Mouse (Mus musculus): ENCODE measurements around the gene Usp12.

Usp12 gene

GRCm38 (mm10) chr5:146709361-146709760 lies 85.4 kb downstream of the Usp12 start:
- H3K9me3 ChIP-seq (ENCODE audit: low read length) = peaks cover 12% of the 10 kb centered on the region
- H3K4me3 ChIP-seq (replicated peaks; ENCODE audit: low read length) = peak overlapping the region; percentile 48
- H3K27me3 ChIP-seq (ENCODE audit: insufficient read depth, low read length) = peaks cover 58% of the 10 kb centered on the region
- no peaks in the 10 kb centered on the region for H3K36me3 ChIP-seq (ENCODE audit: insufficient read depth, low read length)
- no peak for TF ChIP-seq POU5F1 (IDR thresholded peaks at IDR 0.05; ENCODE audit: borderline replicate concordance, low read length)
- TF ChIP-seq CTCF (conservative IDR thresholded peaks at IDR 0.05; ENCODE audit: low read length) = no peak
- TF ChIP-seq NANOG (IDR thresholded peaks at IDR 0.05; ENCODE audit: borderline replicate concordance, low read length) = no peak
- peaks cover 58% of the 10 kb centered on the region for H3K4me1 ChIP-seq (replicated peaks; ENCODE audit: low read depth, low read length)

- TF ChIP-seq CTCF (conservative IDR thresholded peaks at IDR 0.05; ENCODE audit: low read length) = peak; percentile 61
- no peak for TF ChIP-seq NANOG (IDR thresholded peaks at IDR 0.05; ENCODE audit: borderline replicate concordance, low read length)
- Histone ChIP-seq H3K36me3 (ENCODE audit: insufficient read depth, low read length) (no peaks in the 10 kb centered on the region), H3K27me3 (ENCODE audit: insufficient read depth, low read length) (peaks cover 33% of the 10 kb centered on the region), H3K4me3 (replicated peaks; ENCODE audit: low read length) (no peak overlapping the region), H3K4me1 (replicated peaks; ENCODE audit: low read depth, low read length) (peaks cover 35% of the 10 kb centered on the region), H3K9me3 (ENCODE audit: low read length) (no peaks in the 10 kb centered on the region)
Observed at GRCm38 (mm10) chr5:146705815-146706408, 88.9 kb downstream of the Usp12 start.

GRCm38 (mm10) chr5:146705411-146705810 lies 89.4 kb downstream of the Usp12 start:
- TF ChIP-seq NANOG (IDR thresholded peaks at IDR 0.05; ENCODE audit: borderline replicate concordance, low read length) = no peak
- TF ChIP-seq CTCF (conservative IDR thresholded peaks at IDR 0.05; ENCODE audit: low read length) = no peak
- TF ChIP-seq POU5F1 (IDR thresholded peaks at IDR 0.05; ENCODE audit: borderline replicate concordance, low read length) = no peak
- H3K4me1 ChIP-seq (replicated peaks; ENCODE audit: low read depth, low read length) = peaks cover 37% of the 10 kb centered on the region
- H3K27me3 ChIP-seq (ENCODE audit: insufficient read depth, low read length) = peaks cover 28% of the 10 kb centered on the region
- no peaks in the 10 kb centered on the region for H3K9me3 ChIP-seq (ENCODE audit: low read length)
- H3K4me3 ChIP-seq (replicated peaks; ENCODE audit: low read length) = no peak overlapping the region
- H3K36me3 ChIP-seq (ENCODE audit: insufficient read depth, low read length) = no peaks in the 10 kb centered on the region

- no peak for TF ChIP-seq NANOG (IDR thresholded peaks at IDR 0.05; ENCODE audit: borderline replicate concordance, low read length)
- TF ChIP-seq CTCF (conservative IDR thresholded peaks at IDR 0.05; ENCODE audit: low read length) = peak; percentile 86
- no peaks in the 10 kb centered on the region for H3K9me3 ChIP-seq (ENCODE audit: low read length)
Observed at GRCm38 (mm10) chr5:146704241-146704640, 90.6 kb downstream of the Usp12 start.

GRCm38 (mm10) chr5:146703710-146704121 lies 91.1 kb downstream of the Usp12 start:
- H3K36me3 ChIP-seq (ENCODE audit: insufficient read depth, low read length) = no peaks in the 10 kb centered on the region
- H3K27me3 ChIP-seq (ENCODE audit: insufficient read depth, low read length) = peaks cover 13% of the 10 kb centered on the region; the same call in 1 of the 2 replicates
- no peak for TF ChIP-seq POU5F1 (IDR thresholded peaks at IDR 0.05; ENCODE audit: borderline replicate concordance, low read length)
- no peak for TF ChIP-seq NANOG (IDR thresholded peaks at IDR 0.05; ENCODE audit: borderline replicate concordance, low read length)
- TF ChIP-seq CTCF (conservative IDR thresholded peaks at IDR 0.05; ENCODE audit: low read length) = no peak

More at GRCm38 (mm10) chr5:146704241-146704640, 90.6 kb downstream of the Usp12 start:
- H3K4me1 ChIP-seq (replicated peaks; ENCODE audit: low read depth, low read length) = peaks cover 44% of the 10 kb centered on the region
- H3K27me3 ChIP-seq (ENCODE audit: insufficient read depth, low read length) = peaks cover 18% of the 10 kb centered on the region
- no peaks in the 10 kb centered on the region for H3K36me3 ChIP-seq (ENCODE audit: insufficient read depth, low read length)
- H3K4me3 ChIP-seq (replicated peaks; ENCODE audit: low read length) = no peak overlapping the region

GRCm38 (mm10) chr5:146700099-146700498 lies 94.7 kb downstream of the Usp12 start:
- H3K4me1 ChIP-seq (replicated peaks; ENCODE audit: low read depth, low read length) = peaks cover 16% of the 10 kb centered on the region
- H3K36me3 ChIP-seq (ENCODE audit: insufficient read depth, low read length) = no peaks in the 10 kb centered on the region
- no peaks in the 10 kb centered on the region for H3K9me3 ChIP-seq (ENCODE audit: low read length)
- H3K27me3 ChIP-seq (ENCODE audit: insufficient read depth, low read length) = 0 out of 2 replicates have a peak, but pooled peaks cover 3% of the 10 kb centered on the region
- no peak overlapping the region for H3K4me3 ChIP-seq (replicated peaks; ENCODE audit: low read length)
- TF ChIP-seq POU5F1 (IDR thresholded peaks at IDR 0.05; ENCODE audit: borderline replicate concordance, low read length) (no peak), NANOG (IDR thresholded peaks at IDR 0.05; ENCODE audit: borderline replicate concordance, low read length) (no peak), CTCF (conservative IDR thresholded peaks at IDR 0.05; ENCODE audit: low read length) (no peak)

More at GRCm38 (mm10) chr5:146703710-146704121, 91.1 kb downstream of the Usp12 start:
- Histone ChIP-seq H3K9me3 (ENCODE audit: low read length) (no peaks in the 10 kb centered on the region), H3K4me1 (replicated peaks; ENCODE audit: low read depth, low read length) (peaks cover 39% of the 10 kb centered on the region), H3K4me3 (replicated peaks; ENCODE audit: low read length) (no peak overlapping the region)

- 0 out of 2 replicates have a peak, but pooled peaks cover 3% of the 10 kb centered on the region for H3K27me3 ChIP-seq (ENCODE audit: insufficient read depth, low read length)
- TF ChIP-seq CTCF (conservative IDR thresholded peaks at IDR 0.05; ENCODE audit: low read length) (no peak), NANOG (IDR thresholded peaks at IDR 0.05; ENCODE audit: borderline replicate concordance, low read length) (no peak)
- H3K9me3 ChIP-seq (ENCODE audit: low read length) = no peaks in the 10 kb centered on the region
- no peak overlapping the region for H3K4me3 ChIP-seq (replicated peaks; ENCODE audit: low read length)
- H3K4me1 ChIP-seq (replicated peaks; ENCODE audit: low read depth, low read length) = peaks cover 16% of the 10 kb centered on the region
- no peaks in the 10 kb centered on the region for H3K36me3 ChIP-seq (ENCODE audit: insufficient read depth, low read length)
Observed at GRCm38 (mm10) chr5:146699433-146700019, 95.3 kb downstream of the Usp12 start.

- Histone ChIP-seq H3K4me3 (replicated peaks; ENCODE audit: low read length) (no peak overlapping the region), H3K27me3 (ENCODE audit: insufficient read depth, low read length) (peaks cover 13% of the 10 kb centered on the region; the same call in 1 of the 2 replicates), H3K4me1 (replicated peaks; ENCODE audit: low read depth, low read length) (peaks cover 27% of the 10 kb centered on the region), H3K9me3 (ENCODE audit: low read length) (no peaks in the 10 kb centered on the region), H3K36me3 (ENCODE audit: insufficient read depth, low read length) (no peaks in the 10 kb centered on the region)
- no peak for TF ChIP-seq POU5F1 (IDR thresholded peaks at IDR 0.05; ENCODE audit: borderline replicate concordance, low read length)
- TF ChIP-seq CTCF (conservative IDR thresholded peaks at IDR 0.05; ENCODE audit: low read length) = no peak
- no peak for TF ChIP-seq NANOG (IDR thresholded peaks at IDR 0.05; ENCODE audit: borderline replicate concordance, low read length)
Observed at GRCm38 (mm10) chr5:146695543-146695942, 99.3 kb downstream of the Usp12 start.
